19 mouse cellular contexts compared by ENCODE assay signal in the genomic region with DNA sequence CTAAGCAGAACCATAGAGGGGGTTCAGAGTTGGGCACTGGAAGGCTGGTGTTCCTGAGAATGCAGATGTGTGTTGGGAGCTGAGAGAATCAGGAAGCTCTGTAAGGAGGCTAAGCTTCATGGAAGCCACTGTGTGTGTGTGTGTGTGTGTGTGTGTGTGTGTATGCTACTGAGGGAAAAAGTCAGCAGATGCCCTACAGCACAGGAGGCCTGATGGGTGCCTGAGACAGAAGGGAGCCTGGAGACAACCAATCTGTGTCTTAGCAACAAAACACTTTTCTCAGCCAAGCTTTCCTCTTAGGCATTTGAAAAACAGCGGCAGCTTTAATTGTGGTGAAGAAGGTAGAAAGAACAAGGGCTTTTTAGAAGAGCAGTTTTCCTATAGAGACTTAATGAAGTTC. TPM values are rescaled to one million over a fixed set of nuclear protein-coding genes. Genes with fewer than 3 reads are reported as not detected.
A peak's percentile ranks its signal among the peaks of the same experiment; 100 is the strongest.
DNase-seq lines count a peak whose midpoint lies in the region; ATAC-seq and TF ChIP-seq lines count a peak whose summit lies in the region.
"Had no signal": no experiment of that assay in that cellular context is flagged by ENCODE, and none has a peak within 500 bp of the region (broad histone marks: within the 10 kb centered on the region; RNA-seq: fewer than 3 reads in every experiment).

No protein-coding gene starts in this region.

- WGBS in hindbrain, postnatal 0 days, result 29% methylated on average over 1 of the region's 1 CpGs
- WGBS in hindbrain, embryonic 12.5 days, result 64% methylated on average over 1 of the region's 1 CpGs
- WGBS in embryonic facial prominence, embryonic 14.5 days, result 38% methylated on average over 1 of the region's 1 CpGs

- H3K4me1 ChIP-seq in hindbrain, postnatal 0 days (ENCODE audit: insufficient read depth, low read length), result no peaks in the 10 kb centered on the region
- no peaks in the 10 kb centered on the region for H3K4me1 ChIP-seq in hindbrain, embryonic 12.5 days
- H3K4me1 ChIP-seq in embryonic facial prominence, embryonic 14.5 days (ENCODE audit: control insufficient read depth, insufficient read depth, low read length), result no peaks in the 10 kb centered on the region
- H3K4me1 ChIP-seq: heart, embryonic 15.5 days; intestine, embryonic 15.5 days; limb, embryonic 12.5 days; neural tube, embryonic 13.5 days had no signal

- DNase-seq in cerebellum, postnatal 14 days, result peak; percentile 10 to 37
- DNase-seq in cerebellum, postnatal 36 days, result no peak
- DNase-seq in hindbrain, postnatal 0 days (ENCODE audit: low spot score), result peak; percentile 40
- peak; percentile 30 for DNase-seq in embryonic facial prominence, embryonic 14.5 days (ENCODE audit: low spot score)
- DNase-seq in layer of hippocampus, postnatal 14 days (ENCODE audit: low spot score in 2 of 2), result peak; percentile 34 to 68
- no peak for DNase-seq in heart, adult 18-20 months
- DNase-seq in spleen, postnatal 10 days (ENCODE audit: low spot score in 2 of 2), result no peak
- DNase-seq: adrenal gland, postnatal 10 days; liver, postnatal 0 days; midbrain, embryonic 14.5 days had no signal

- ATAC-seq in hindbrain, postnatal 0 days, result 0 out of 2 replicates have a peak, but pooled peaks have one; percentile 47
- no peak for ATAC-seq in hindbrain, embryonic 12.5 days (ENCODE audit: low FRiP score)
- ATAC-seq in embryonic facial prominence, embryonic 14.5 days (ENCODE audit: low read depth), result peak; percentile 50; the same call in 1 of the 2 replicates
- ATAC-seq: intestine, embryonic 15.5 days; liver, postnatal 0 days had no signal

- H3K9ac ChIP-seq in hindbrain, postnatal 0 days (replicated peaks; ENCODE audit: low read length), result no peak overlapping the region
- H3K9ac ChIP-seq in hindbrain, embryonic 12.5 days, result no peak overlapping the region
- no peak overlapping the region for H3K9ac ChIP-seq in embryonic facial prominence, embryonic 14.5 days (ENCODE audit: low read depth, low read length)
- H3K9ac ChIP-seq: heart, embryonic 15.5 days; intestine, embryonic 15.5 days; limb, embryonic 12.5 days; liver, postnatal 0 days; neural tube, embryonic 13.5 days had no signal

- H3K36me3 ChIP-seq in hindbrain, postnatal 0 days (ENCODE audit: insufficient read depth, low read length), result no peaks in the 10 kb centered on the region
- no peaks in the 10 kb centered on the region for H3K36me3 ChIP-seq in hindbrain, embryonic 12.5 days
- H3K36me3 ChIP-seq in embryonic facial prominence, embryonic 14.5 days (ENCODE audit: control insufficient read depth, insufficient read depth, low read length), result no peaks in the 10 kb centered on the region
- H3K36me3 ChIP-seq: heart, embryonic 15.5 days; intestine, embryonic 15.5 days; limb, embryonic 12.5 days; neural tube, embryonic 13.5 days had no signal

- no peak overlapping the region for H3K27ac ChIP-seq in hindbrain, postnatal 0 days
- H3K27ac ChIP-seq in hindbrain, embryonic 12.5 days, result no peak overlapping the region
- no peak overlapping the region for H3K27ac ChIP-seq in embryonic facial prominence, embryonic 14.5 days (replicated peaks; ENCODE audit: low read depth, low read length)
- H3K27ac ChIP-seq: heart, embryonic 15.5 days; intestine, embryonic 15.5 days; kidney, postnatal 0 days; limb, embryonic 12.5 days; macrophage; neural tube, embryonic 13.5 days; stomach, postnatal 0 days had no signal

- no peaks in the 10 kb centered on the region for H3K27me3 ChIP-seq in hindbrain, postnatal 0 days (ENCODE audit: insufficient read depth, low read length)
- H3K27me3 ChIP-seq in hindbrain, embryonic 12.5 days, result no peaks in the 10 kb centered on the region
- H3K27me3 ChIP-seq in embryonic facial prominence, embryonic 14.5 days (replicated peaks; ENCODE audit: control insufficient read depth, insufficient read depth, low read length), result no peaks in the 10 kb centered on the region
- H3K27me3 ChIP-seq: heart, embryonic 15.5 days; intestine, embryonic 15.5 days; limb, embryonic 12.5 days; neural tube, embryonic 13.5 days had no signal

- no peak overlapping the region for H3K4me3 ChIP-seq in hindbrain, postnatal 0 days (ENCODE audit: low read length)
- H3K4me3 ChIP-seq in hindbrain, embryonic 12.5 days, result no peak overlapping the region
- H3K4me3 ChIP-seq in embryonic facial prominence, embryonic 14.5 days (ENCODE audit: low read depth, low read length), result no peak overlapping the region
- H3K4me3 ChIP-seq: heart, embryonic 15.5 days; intestine, embryonic 15.5 days; limb, embryonic 12.5 days; neural tube, embryonic 13.5 days had no signal

- H3K9me3 ChIP-seq in hindbrain, postnatal 0 days (ENCODE audit: low read length), result no peaks in the 10 kb centered on the region
- no peaks in the 10 kb centered on the region for H3K9me3 ChIP-seq in hindbrain, embryonic 12.5 days (replicated peaks)
- no peaks in the 10 kb centered on the region for H3K9me3 ChIP-seq in embryonic facial prominence, embryonic 14.5 days (ENCODE audit: control insufficient read depth, low read length)
- H3K9me3 ChIP-seq: heart, embryonic 15.5 days; intestine, embryonic 15.5 days; limb, embryonic 12.5 days; neural tube, embryonic 13.5 days had no signal

- H3K4me2 ChIP-seq in hindbrain, postnatal 0 days (ENCODE audit: low read depth, low read length), result no peak overlapping the region
- H3K4me2 ChIP-seq in hindbrain, embryonic 12.5 days (replicated peaks), result no peak overlapping the region
- no peak overlapping the region for H3K4me2 ChIP-seq in embryonic facial prominence, embryonic 14.5 days (ENCODE audit: low read depth, low read length)
- H3K4me2 ChIP-seq: heart, embryonic 15.5 days; intestine, embryonic 15.5 days; limb, embryonic 12.5 days; neural tube, embryonic 13.5 days had no signal

- no peak for TF ChIP-seq CTCF in hindbrain, postnatal 0 days (IDR thresholded peaks at IDR 0.05; ENCODE audit: low read depth)

RNA-seq across cellular contexts. Expression of a gene that starts 40.5 kb away (rescaled TPM):
- total RNA-seq in hindbrain, postnatal 0 days (2014; rRNA removed), result 131 and 149 TPM in 2 replicates
- polyA plus RNA-seq in hindbrain, postnatal 0 days (2015; fragmentation: Nextera tagmentation; extraction: Ambion mirVana), result 392 and 408 TPM in 2 replicates
- polyA plus RNA-seq in hindbrain, embryonic 12.5 days (2016; fragmentation: Nextera tagmentation; extraction: Ambion mirVana), result 43.3 and 63.2 TPM in 2 replicates
- 45.5 and 51.6 TPM in 2 replicates for polyA plus RNA-seq in embryonic facial prominence, embryonic 14.5 days (2014; fragmentation: Nextera tagmentation; extraction: Ambion mirVana)
- 100 to 1,000 TPM; 805 to 847 TPM for total RNA-seq in layer of hippocampus, postnatal 14 days (2021)
- 10 to 100 TPM; 16.4 to 22.3 TPM for total RNA-seq in heart, adult 18-20 months (2021)

RNA-seq across cellular contexts. Expression of a gene that starts 54.6 kb away (rescaled TPM):
- 0.58 and 1.9 TPM in 2 replicates for total RNA-seq in hindbrain, postnatal 0 days (2014; rRNA removed)
- 0.82 and 1.1 TPM in 2 replicates for polyA plus RNA-seq in hindbrain, postnatal 0 days (2015; fragmentation: Nextera tagmentation; extraction: Ambion mirVana)
- polyA plus RNA-seq in hindbrain, embryonic 12.5 days (2016; fragmentation: Nextera tagmentation; extraction: Ambion mirVana), result 6.0 and 6.5 TPM in 2 replicates
- polyA plus RNA-seq in embryonic facial prominence, embryonic 14.5 days (2014; fragmentation: Nextera tagmentation; extraction: Ambion mirVana), result 9.9 and 10.0 TPM in 2 replicates
- under 1 TPM; 0.36 to 0.44 TPM for total RNA-seq in layer of hippocampus, postnatal 14 days (2021)
- 1 to 10 TPM; 6.1 to 7.4 TPM for total RNA-seq in heart, adult 18-20 months (2021)
- polyA plus RNA-seq: cortical plate, adult 2 months had no signal

Comparison
In these comparisons a context has a peak if more than half of its experiments do, and no peak if none do; other contexts are left out.
1. DNase-seq: peak in cerebellum, postnatal 14 days (2 of 2), hindbrain, postnatal 0 days (single experiment), embryonic facial prominence, embryonic 14.5 days (single experiment) and layer of hippocampus, postnatal 14 days (2 of 2); none in cerebellum, postnatal 36 days (0 of 2), heart, adult 18-20 months (0 of 2) and spleen, postnatal 10 days (0 of 2).